Mouse (Mus musculus) retina, postnatal 1 day (tissue): Measurements from ENCODE around the gene Ccdc6.

Experiments
- DNase-seq: peaks from one replicate; pipeline ENCODE4 v3.0.0-alpha.2; 2012

Ccdc6 gene

GRCm38 (mm10) chr10:70096366-70097188, at the start of gene Ccdc6:
Gene Ccdc6, plus strand, starts transcription at chr10:70097121.
- peak; percentile 92 for DNase-seq

GRCm38 (mm10) chr10:70049771-70050170, 47.1 kb upstream of the Ccdc6 start:
- no peak for DNase-seq

- DNase-seq, result no peak
Observed at GRCm38 (mm10) chr10:70055291-70055690, 41.6 kb upstream of the Ccdc6 start.

GRCm38 (mm10) chr10:70057064-70057463, 39.9 kb upstream of the Ccdc6 start:
- no peak for DNase-seq

GRCm38 (mm10) chr10:70060021-70060688, 36.8 kb upstream of the Ccdc6 start:
- no peak for DNase-seq

- peak; percentile 76 for DNase-seq
Observed at GRCm38 (mm10) chr10:70060689-70061081, 36.2 kb upstream of the Ccdc6 start.

- DNase-seq, result no peak
Observed at GRCm38 (mm10) chr10:70063881-70064555, 32.9 kb upstream of the Ccdc6 start.

- DNase-seq, result no peak
Observed at GRCm38 (mm10) chr10:70065191-70065590, 31.7 kb upstream of the Ccdc6 start.

- no peak for DNase-seq
Observed at GRCm38 (mm10) chr10:70066497-70067168, 30.3 kb upstream of the Ccdc6 start.

- DNase-seq, result no peak
Observed at GRCm38 (mm10) chr10:70067169-70068115, 29.5 kb upstream of the Ccdc6 start.

GRCm38 (mm10) chr10:70069321-70069720, 27.6 kb upstream of the Ccdc6 start:
- DNase-seq, result no peak

GRCm38 (mm10) chr10:70071334-70071733, 25.6 kb upstream of the Ccdc6 start:
- no peak for DNase-seq

GRCm38 (mm10) chr10:70077452-70077851, 19.5 kb upstream of the Ccdc6 start:
- peak; percentile 15 for DNase-seq

- no peak for DNase-seq
Observed at GRCm38 (mm10) chr10:70080908-70081307, 16.0 kb upstream of the Ccdc6 start.

GRCm38 (mm10) chr10:70081564-70082175, 15.3 kb upstream of the Ccdc6 start:
- no peak for DNase-seq

GRCm38 (mm10) chr10:70083241-70083640, 13.7 kb upstream of the Ccdc6 start:
- DNase-seq, result no peak

GRCm38 (mm10) chr10:70085256-70085961, 11.5 kb upstream of the Ccdc6 start:
- DNase-seq, result no peak

- DNase-seq, result no peak
Observed at GRCm38 (mm10) chr10:70088788-70089187, 8.1 kb upstream of the Ccdc6 start.

- DNase-seq, result no peak
Observed at GRCm38 (mm10) chr10:70091876-70092462, 5.0 kb upstream of the Ccdc6 start.

GRCm38 (mm10) chr10:70093782-70094181, 3.1 kb upstream of the Ccdc6 start:
- no peak for DNase-seq
